Mouse (Mus musculus) splenic B cell, adult 2 months (primary cell): ENCODE data around the gene Fbxl17.
A peak's percentile ranks its signal among the peaks of the same experiment; 100 is the strongest.

Experiments
- DNase-seq: peaks from one replicate; pipeline ENCODE4 v3.0.0-alpha.2; 2011; ENCODE audit warnings: low read depth, low spot score
- H3K27me3 ChIP-seq: 2 replicates; pipeline ENCODE4 v1.6.1; 2012; ENCODE audit warnings: mild to moderate bottlenecking, low read length, moderate library complexity, mixed read lengths; ENCODE audit not compliant: control insufficient read depth, poor library complexity, insufficient read depth, severe bottlenecking
- H3K36me3 ChIP-seq: 2 replicates; pipeline ENCODE4 v1.6.1; 2012; ENCODE audit warnings: mild to moderate bottlenecking, low read length, moderate library complexity, mixed read lengths; ENCODE audit not compliant: control insufficient read depth, poor library complexity, insufficient read depth, severe bottlenecking

Fbxl17 gene

DNA sequence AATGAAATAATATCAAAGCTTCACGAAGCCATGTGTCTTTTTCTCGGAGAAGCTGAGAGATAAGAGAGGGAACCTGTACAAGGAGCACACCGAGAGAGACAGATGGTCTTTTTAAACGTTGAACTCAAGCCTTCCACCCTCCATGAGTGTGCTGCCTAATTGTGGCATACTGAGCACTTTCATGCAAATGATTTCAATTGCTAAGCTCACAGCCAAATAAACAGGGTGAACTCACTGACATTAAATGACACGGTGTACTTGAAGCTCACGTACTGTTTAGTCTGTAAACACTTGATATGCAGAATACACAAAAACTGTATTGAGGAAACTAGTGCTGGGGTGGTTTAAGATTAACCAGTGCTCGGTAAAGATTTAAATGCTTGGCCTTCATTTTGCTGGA, 380.7 kb downstream of the Fbxl17 start:
- Histone ChIP-seq H3K27me3 (no peaks in the 10 kb centered on the region), H3K36me3 (no peaks in the 10 kb centered on the region)
- no peak for DNase-seq

- Histone ChIP-seq H3K27me3 (no peaks in the 10 kb centered on the region), H3K36me3 (no peaks in the 10 kb centered on the region)
- no peak for DNase-seq
Measured at GRCm38 (mm10) chr17:63117130-63117529, 382.7 kb downstream of the Fbxl17 start.

DNA sequence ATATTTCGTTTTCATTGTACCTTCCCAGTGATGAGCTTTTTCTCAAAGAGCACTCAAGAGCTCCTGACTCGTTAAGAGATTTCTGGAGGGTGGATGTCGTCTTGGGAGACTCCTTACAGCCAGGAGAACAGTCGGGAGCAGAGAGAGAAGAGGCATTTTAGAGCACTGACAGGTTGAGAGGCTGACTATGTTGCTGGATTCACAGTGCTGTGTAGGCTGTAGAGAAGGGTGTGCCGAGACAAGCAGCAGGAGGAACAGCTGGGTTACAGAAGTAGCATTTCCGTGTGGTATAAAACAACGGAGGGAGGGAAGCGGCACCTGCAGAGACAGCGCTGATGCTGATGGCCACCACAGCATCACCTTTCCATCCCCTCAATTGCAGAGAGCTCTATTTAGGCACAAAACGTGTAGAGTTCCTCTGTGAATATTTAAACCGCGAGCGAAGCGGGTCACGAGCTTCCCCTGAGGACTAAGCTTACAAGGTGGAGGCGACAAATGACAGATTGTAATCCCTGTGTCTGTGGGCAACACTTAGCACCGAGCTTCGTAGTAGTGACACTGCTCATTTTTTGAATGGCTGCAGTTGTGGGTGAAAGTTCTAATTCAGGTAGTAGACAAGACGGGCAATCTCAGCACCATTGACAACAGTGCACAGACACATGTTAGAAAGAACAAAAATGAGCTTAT, 385.3 kb downstream of the Fbxl17 start:
- no peaks in the 10 kb centered on the region for H3K27me3 ChIP-seq
- DNase-seq = no peak
- H3K36me3 ChIP-seq = no peaks in the 10 kb centered on the region

DNA sequence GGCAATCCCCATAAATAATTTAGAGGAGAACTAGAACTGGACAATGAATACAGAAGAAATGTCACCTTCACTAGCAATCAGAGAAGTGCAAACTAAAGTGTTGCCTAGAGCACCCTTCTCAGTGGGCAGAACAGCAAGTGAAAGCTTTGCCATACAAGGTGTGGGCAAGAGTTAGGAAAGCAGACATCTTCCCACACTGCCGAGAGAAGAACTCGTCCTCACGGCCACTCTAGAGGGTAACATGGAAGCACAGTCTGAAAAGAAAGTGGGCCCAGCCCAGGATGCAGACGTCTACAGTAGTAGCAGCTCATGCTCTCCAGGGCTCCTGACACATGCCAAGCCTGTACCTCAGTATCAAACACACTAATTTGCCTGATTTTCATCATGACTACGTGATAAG, 387.0 kb downstream of the Fbxl17 start:
- H3K36me3 ChIP-seq = no peaks in the 10 kb centered on the region
- no peaks in the 10 kb centered on the region for H3K27me3 ChIP-seq
- DNase-seq = no peak

GRCm38 (mm10) chr17:63110994-63111393, 388.8 kb downstream of the Fbxl17 start:
- no peaks in the 10 kb centered on the region for H3K36me3 ChIP-seq
- DNase-seq = no peak
- H3K27me3 ChIP-seq = no peaks in the 10 kb centered on the region

GRCm38 (mm10) chr17:63110211-63110755, 389.5 kb downstream of the Fbxl17 start:
- no peaks in the 10 kb centered on the region for H3K36me3 ChIP-seq
- no peak for DNase-seq
- no peaks in the 10 kb centered on the region for H3K27me3 ChIP-seq

DNA sequence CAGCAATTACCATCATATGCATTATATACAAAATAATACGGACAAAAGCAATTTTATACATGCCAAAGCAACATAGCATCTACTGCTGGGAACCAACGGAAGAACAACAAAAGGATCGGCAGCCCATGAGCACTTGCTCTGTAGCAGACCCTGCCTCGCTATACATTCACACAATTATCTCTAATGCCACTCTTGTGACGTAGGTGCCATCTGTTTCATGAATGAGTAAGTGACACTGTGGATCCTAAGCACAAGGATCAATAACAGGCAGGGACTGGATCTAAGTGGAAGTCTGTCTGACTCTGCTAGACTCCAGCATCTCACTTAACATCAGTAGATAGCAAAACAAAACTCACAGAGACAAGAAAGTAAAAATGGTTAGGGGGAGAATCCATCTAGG, 391.8 kb downstream of the Fbxl17 start:
- no peaks in the 10 kb centered on the region for H3K36me3 ChIP-seq
- no peak for DNase-seq
- H3K27me3 ChIP-seq = no peaks in the 10 kb centered on the region

DNA sequence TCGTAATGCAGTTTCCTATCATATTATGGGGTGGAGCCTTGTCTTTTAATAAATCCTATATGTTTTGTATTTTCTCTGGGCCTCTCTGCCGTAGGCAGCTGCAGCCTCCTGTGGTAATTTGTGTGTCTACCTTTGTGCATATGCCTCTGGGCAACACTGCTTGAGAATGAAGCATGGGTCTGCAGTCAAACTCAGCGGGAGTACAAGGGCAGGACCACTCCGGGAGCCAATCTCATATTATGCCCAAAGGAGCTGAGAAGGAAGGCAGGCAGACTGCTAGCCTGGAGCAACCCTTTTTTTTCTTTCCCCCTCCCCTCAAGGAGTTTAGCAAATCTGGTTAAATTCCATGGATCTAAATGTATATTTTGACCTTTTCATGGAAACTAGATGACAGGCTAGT, 392.3 kb downstream of the Fbxl17 start:
- H3K36me3 ChIP-seq = no peaks in the 10 kb centered on the region
- DNase-seq = no peak
- H3K27me3 ChIP-seq = no peaks in the 10 kb centered on the region

DNA sequence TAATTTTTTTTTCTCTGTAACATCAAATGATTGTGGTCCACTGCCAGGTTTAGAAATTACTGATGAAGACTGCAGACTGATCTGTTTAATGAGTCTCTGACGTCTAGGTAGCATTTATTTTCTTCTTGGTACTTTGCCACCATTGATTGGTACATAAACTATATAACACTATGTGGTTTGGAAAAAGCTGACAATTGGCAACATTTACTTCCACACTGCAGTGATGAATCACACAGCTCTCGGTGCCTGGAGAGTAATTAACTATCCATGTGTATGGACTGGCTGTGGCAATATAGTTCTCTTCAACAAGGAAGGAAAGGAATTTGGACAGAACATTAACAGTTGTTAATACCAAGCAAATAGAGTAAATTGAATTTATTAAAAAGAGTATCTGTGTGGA, 404.3 kb downstream of the Fbxl17 start:
- H3K27me3 ChIP-seq = no peaks in the 10 kb centered on the region
- DNase-seq = no peak

DNA sequence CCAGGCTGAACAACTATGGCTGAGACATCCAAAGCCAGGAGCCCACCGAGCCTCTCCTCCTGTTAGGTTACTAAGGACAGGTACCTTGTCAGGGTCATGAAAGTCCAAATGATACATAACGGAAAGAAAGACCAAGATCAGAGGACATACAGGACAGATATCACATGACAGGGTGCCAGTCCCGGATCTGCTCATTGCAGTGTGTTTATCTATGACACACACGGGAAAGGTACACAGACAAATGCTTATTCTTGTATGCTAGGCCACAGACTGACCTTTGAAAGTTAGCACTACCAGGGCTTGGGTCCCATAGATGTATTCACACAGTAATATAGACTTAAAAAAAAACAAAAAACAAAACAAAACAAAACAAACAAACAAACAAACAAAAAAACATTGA, 404.8 kb downstream of the Fbxl17 start:
- Histone ChIP-seq H3K27me3 (no peaks in the 10 kb centered on the region), H3K36me3 (no peaks in the 10 kb centered on the region)
- no peak for DNase-seq

More for the DNA sequence above, 404.3 kb downstream of the Fbxl17 start:
- H3K36me3 ChIP-seq = no peaks in the 10 kb centered on the region

DNA sequence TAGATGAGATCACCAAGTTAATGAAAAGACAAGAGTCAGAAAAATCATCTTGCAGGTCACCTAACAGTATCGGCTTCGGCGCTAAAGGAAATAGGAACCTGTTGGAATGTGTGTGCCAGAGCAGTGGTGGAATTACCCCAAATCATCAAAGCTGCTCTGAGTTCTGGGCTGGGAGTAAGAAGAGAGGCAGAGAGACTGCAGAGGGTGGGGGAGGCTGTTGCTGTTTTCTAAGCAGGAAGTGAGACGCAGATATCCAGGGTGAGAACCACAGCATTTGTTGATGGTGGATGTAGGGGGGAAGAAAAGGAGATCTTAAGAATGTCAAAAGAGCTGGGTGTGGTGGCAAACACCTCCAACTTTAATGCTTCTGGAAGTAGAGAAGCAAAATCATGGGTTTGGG, 406.6 kb downstream of the Fbxl17 start:
- no peaks in the 10 kb centered on the region for H3K36me3 ChIP-seq
- DNase-seq = peak; percentile 18

DNA sequence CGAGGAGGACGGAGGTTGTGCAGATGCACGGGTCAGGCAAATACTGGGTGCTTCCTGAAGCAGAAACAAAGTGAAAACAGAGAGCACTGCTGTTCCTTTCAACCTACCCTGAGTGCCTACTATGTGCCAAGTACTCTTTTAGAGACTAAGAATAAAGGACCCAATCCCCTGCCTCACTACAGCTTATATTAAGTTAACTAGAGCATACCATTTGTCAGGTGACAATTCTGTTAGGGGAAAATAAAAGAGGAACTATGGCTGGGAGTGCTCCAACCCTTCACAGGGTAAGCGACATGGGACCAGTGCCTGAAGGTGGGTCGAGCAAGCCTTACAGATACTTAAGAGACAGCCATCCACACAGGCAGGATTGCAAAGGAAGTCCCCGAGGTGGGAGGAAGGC, 407.0 kb downstream of the Fbxl17 start:
- DNase-seq = peak; percentile 48
- Histone ChIP-seq H3K36me3 (no peaks in the 10 kb centered on the region), H3K27me3 (no peaks in the 10 kb centered on the region)

More for the DNA sequence above, 406.6 kb downstream of the Fbxl17 start:
- no peaks in the 10 kb centered on the region for H3K27me3 ChIP-seq

GRCm38 (mm10) chr17:63090112-63090511, 409.7 kb downstream of the Fbxl17 start:
- Histone ChIP-seq H3K36me3 (no peaks in the 10 kb centered on the region), H3K27me3 (no peaks in the 10 kb centered on the region)
- no peak for DNase-seq

GRCm38 (mm10) chr17:63087265-63087664, 412.6 kb downstream of the Fbxl17 start:
- Histone ChIP-seq H3K36me3 (no peaks in the 10 kb centered on the region), H3K27me3 (no peaks in the 10 kb centered on the region)
- no peak for DNase-seq

DNA sequence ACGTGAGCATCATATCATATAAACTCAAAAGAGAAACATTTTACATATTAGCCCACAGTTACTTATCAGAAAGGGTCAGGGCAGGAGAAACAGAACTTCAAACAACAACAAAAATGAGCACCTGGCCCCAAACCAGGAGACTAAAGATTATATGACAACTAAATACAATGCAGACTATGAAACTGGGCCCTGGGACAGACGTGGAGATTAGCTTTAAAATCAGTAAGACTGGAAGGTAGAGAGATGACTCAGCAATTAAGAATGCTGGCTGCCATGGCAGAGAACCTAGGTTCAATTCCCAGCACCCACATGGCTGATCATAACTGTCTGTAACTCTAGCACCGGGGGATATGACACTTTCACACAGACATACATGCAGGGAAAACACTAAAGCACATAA, 413.3 kb downstream of the Fbxl17 start:
- no peak for DNase-seq
- Histone ChIP-seq H3K27me3 (no peaks in the 10 kb centered on the region), H3K36me3 (no peaks in the 10 kb centered on the region)

GRCm38 (mm10) chr17:63085227-63085626, 414.6 kb downstream of the Fbxl17 start:
- Histone ChIP-seq H3K36me3 (no peaks in the 10 kb centered on the region), H3K27me3 (no peaks in the 10 kb centered on the region)
- no peak for DNase-seq
